Mouse (Mus musculus) hindbrain, embryonic 13.5 days (tissue): ENCODE results near the gene Rgl1. TPM values are rescaled to one million over a fixed set of nuclear protein-coding genes. Genes with fewer than 3 reads are reported as not detected.

Experiments
- ATAC-seq: fragments of 200-750 bp; cut with Nextera tagmentation; 2 replicates; pipeline ENCODE4 v1.8.0; 2017; ENCODE audit warnings: moderate TSS enrichment; ENCODE audit not compliant: low FRiP score
- H3K27ac ChIP-seq: fragments of 300-500 bp; sonication (generic); 2 replicates; pipeline ENCODE4 v1.5.1; 2015; ENCODE audit warnings: inconsistent platforms, mild to moderate bottlenecking, moderate library complexity
- H3K27me3 ChIP-seq: fragments of 300-500 bp; sonication (generic); 2 replicates; pipeline ENCODE4 v1.6.1; 2015; ENCODE audit warnings: mild to moderate bottlenecking, inconsistent platforms
- H3K36me3 ChIP-seq: fragments of 300-500 bp; sonication (generic); 2 replicates; pipeline ENCODE4 v1.6.1; 2015; ENCODE audit warnings: mild to moderate bottlenecking, inconsistent platforms
- H3K4me1 ChIP-seq: fragments of 300-500 bp; sonication (generic); replicated peaks from 2 replicates; pipeline ENCODE4 v1.6.1; 2015; ENCODE audit warnings: inconsistent platforms
- H3K4me2 ChIP-seq: fragments of 300-500 bp; sonication (generic); 2 replicates; pipeline ENCODE4 v1.6.1; 2015; ENCODE audit warnings: inconsistent platforms, mild to moderate bottlenecking, moderate library complexity
- H3K4me3 ChIP-seq: fragments of 300-500 bp; sonication (generic); 2 replicates; pipeline ENCODE4 v1.5.1; 2015; ENCODE audit warnings: mild to moderate bottlenecking, inconsistent platforms
- H3K9ac ChIP-seq: fragments of 300-500 bp; sonication (generic); 2 replicates; pipeline ENCODE4 v1.6.1; 2015; ENCODE audit warnings: mild to moderate bottlenecking, inconsistent platforms
- H3K9me3 ChIP-seq: fragments of 300-500 bp; sonication (generic); 2 replicates; pipeline ENCODE4 v1.6.1; 2016; ENCODE audit warnings: inconsistent platforms
- WGBS: fragments of 180-500 bp; shearing (Covaris S2); methylation state at CpG from one replicate; pipeline ENCODE4 v1.1.7; 2015; 5-methylcytosine and 5-hydroxymethylcytosine counted together
- polyA plus RNA-seq: library from polyadenylated mRNA; unstranded; fragments of >200 nt; fragmentation: Nextera tagmentation; extraction: Ambion mirVana; gene quantifications from 2 replicates; pipeline ENCODE4 v1.2.1, GENCODE M21; 2015

Gene Rgl1
- polyA plus RNA-seq, 1 experiment from 2014 or later: 19.8 TPM

- ATAC-seq: no peak
Measured at GRCm38 (mm10) chr1:152697341-152697740, 68.8 kb downstream of the Rgl1 start.

GRCm38 (mm10) chr1:152695491-152695890 lies 70.7 kb downstream of the Rgl1 start:
- H3K4me3 ChIP-seq: no peak overlapping the region
- WGBS: 44% methylated on average over 9 of the region's 9 CpGs

More at GRCm38 (mm10) chr1:152697341-152697740, 68.8 kb downstream of the Rgl1 start:
- no peak overlapping the region for H3K4me2 ChIP-seq
- H3K36me3 ChIP-seq: no peaks in the 10 kb centered on the region
- 78% methylated on average over 3 of the region's 3 CpGs for WGBS
- H3K9me3 ChIP-seq: no peaks in the 10 kb centered on the region
- no peak overlapping the region for H3K27ac ChIP-seq
- no peak overlapping the region for H3K9ac ChIP-seq
- no peak overlapping the region for H3K4me3 ChIP-seq
- H3K4me1 ChIP-seq: 0 out of 2 replicates have a peak, but pooled peaks cover 4% of the 10 kb centered on the region
- H3K27me3 ChIP-seq: no peaks in the 10 kb centered on the region

GRCm38 (mm10) chr1:152689968-152690367 lies 76.2 kb downstream of the Rgl1 start:
- WGBS: 89% methylated on average over 4 of the region's 4 CpGs

More at GRCm38 (mm10) chr1:152695491-152695890, 70.7 kb downstream of the Rgl1 start:
- Histone ChIP-seq H3K4me2 (no peak overlapping the region), H3K9me3 (no peaks in the 10 kb centered on the region), H3K4me1 (0 out of 2 replicates have a peak, but pooled peaks cover 4% of the 10 kb centered on the region), H3K27ac (no peak overlapping the region), H3K9ac (no peak overlapping the region), H3K36me3 (no peaks in the 10 kb centered on the region), H3K27me3 (no peaks in the 10 kb centered on the region)
- ATAC-seq: no peak

GRCm38 (mm10) chr1:152687733-152688181 lies 78.4 kb downstream of the Rgl1 start:
- H3K9ac ChIP-seq: 0 out of 2 replicates have a peak overlapping the region, but pooled peaks have one; percentile 19
- no peaks in the 10 kb centered on the region for H3K9me3 ChIP-seq
- no peaks in the 10 kb centered on the region for H3K36me3 ChIP-seq
- no peak overlapping the region for H3K4me2 ChIP-seq
- H3K4me1 ChIP-seq: peaks cover 15% of the 10 kb centered on the region
- WGBS: 25% methylated on average over 8 of the region's 8 CpGs
- ATAC-seq: peak; percentile 52; the same call in 1 of the 2 replicates
- H3K4me3 ChIP-seq: no peak overlapping the region
- peak overlapping the region; percentile 48; the same call in 1 of the 2 replicates for H3K27ac ChIP-seq
- H3K27me3 ChIP-seq: no peaks in the 10 kb centered on the region

More at GRCm38 (mm10) chr1:152689968-152690367, 76.2 kb downstream of the Rgl1 start:
- H3K4me2 ChIP-seq: no peak overlapping the region
- H3K9ac ChIP-seq: no peak overlapping the region
- H3K27ac ChIP-seq: no peak overlapping the region
- H3K9me3 ChIP-seq: no peaks in the 10 kb centered on the region
- H3K4me1 ChIP-seq: peaks cover 14% of the 10 kb centered on the region
- no peak for ATAC-seq
- no peaks in the 10 kb centered on the region for H3K27me3 ChIP-seq
- H3K36me3 ChIP-seq: no peaks in the 10 kb centered on the region
- no peak overlapping the region for H3K4me3 ChIP-seq

GRCm38 (mm10) chr1:152687099-152687730 lies 78.9 kb downstream of the Rgl1 start:
- 0 out of 2 replicates have a peak overlapping the region, but pooled peaks have one; percentile 19 for H3K9ac ChIP-seq
- no peak overlapping the region for H3K4me2 ChIP-seq
- no peaks in the 10 kb centered on the region for H3K36me3 ChIP-seq
- no peaks in the 10 kb centered on the region for H3K9me3 ChIP-seq
- H3K4me3 ChIP-seq: no peak overlapping the region
- peak; percentile 46; the same call in 1 of the 2 replicates for ATAC-seq
- no peaks in the 10 kb centered on the region for H3K27me3 ChIP-seq
- peak overlapping the region; percentile 48 for H3K27ac ChIP-seq
- H3K4me1 ChIP-seq: peaks cover 19% of the 10 kb centered on the region
- WGBS: 15% methylated on average over 6 of the region's 6 CpGs

- Histone ChIP-seq H3K9ac (no peak overlapping the region), H3K4me2 (no peak overlapping the region), H3K4me1 (peaks cover 23% of the 10 kb centered on the region), H3K4me3 (no peak overlapping the region), H3K9me3 (no peaks in the 10 kb centered on the region), H3K27me3 (no peaks in the 10 kb centered on the region), H3K27ac (no peak overlapping the region), H3K36me3 (no peaks in the 10 kb centered on the region)
- 77% methylated on average over 3 of the region's 3 CpGs for WGBS
- ATAC-seq: no peak
Measured at GRCm38 (mm10) chr1:152685531-152685930, 80.6 kb downstream of the Rgl1 start.

- H3K4me2 ChIP-seq: no peak overlapping the region
- H3K9ac ChIP-seq: no peak overlapping the region
- H3K4me1 ChIP-seq: peaks cover 15% of the 10 kb centered on the region
- 0 out of 2 replicates have a peak, but pooled peaks have one; percentile 28 for ATAC-seq
- H3K27ac ChIP-seq: no peak overlapping the region
- 73% methylated on average over 11 of the region's 11 CpGs for WGBS
- H3K9me3 ChIP-seq: no peaks in the 10 kb centered on the region
- H3K36me3 ChIP-seq: no peaks in the 10 kb centered on the region
- no peaks in the 10 kb centered on the region for H3K27me3 ChIP-seq
- no peak overlapping the region for H3K4me3 ChIP-seq
Measured at GRCm38 (mm10) chr1:152682368-152683194, 83.6 kb downstream of the Rgl1 start.

- Histone ChIP-seq H3K36me3 (no peaks in the 10 kb centered on the region), H3K4me3 (no peak overlapping the region), H3K4me1 (peaks cover 9% of the 10 kb centered on the region), H3K4me2 (no peak overlapping the region), H3K27me3 (no peaks in the 10 kb centered on the region), H3K27ac (no peak overlapping the region), H3K9me3 (no peaks in the 10 kb centered on the region), H3K9ac (no peak overlapping the region)
- ATAC-seq: no peak
- WGBS: 74% methylated on average over 6 of the region's 6 CpGs
Measured at GRCm38 (mm10) chr1:152681676-152682367, 84.3 kb downstream of the Rgl1 start.

GRCm38 (mm10) chr1:152681116-152681515 lies 85.0 kb downstream of the Rgl1 start:
- no peak for ATAC-seq
- H3K9me3 ChIP-seq: no peaks in the 10 kb centered on the region
- WGBS: 60% methylated on average over 8 of the region's 8 CpGs
- no peaks in the 10 kb centered on the region for H3K27me3 ChIP-seq
- H3K4me2 ChIP-seq: no peak overlapping the region
- no peaks in the 10 kb centered on the region for H3K36me3 ChIP-seq
- H3K4me1 ChIP-seq: peaks cover 13% of the 10 kb centered on the region
- H3K27ac ChIP-seq: no peak overlapping the region
- H3K4me3 ChIP-seq: no peak overlapping the region
- no peak overlapping the region for H3K9ac ChIP-seq

- WGBS: 50% methylated on average over 5 of the region's 5 CpGs
- Histone ChIP-seq H3K27me3 (no peaks in the 10 kb centered on the region), H3K4me3 (no peak overlapping the region), H3K27ac (no peak overlapping the region), H3K4me1 (peaks cover 13% of the 10 kb centered on the region), H3K9ac (no peak overlapping the region), H3K36me3 (no peaks in the 10 kb centered on the region), H3K9me3 (no peaks in the 10 kb centered on the region), H3K4me2 (no peak overlapping the region)
- ATAC-seq: no peak
Measured at GRCm38 (mm10) chr1:152678451-152678850, 87.7 kb downstream of the Rgl1 start.

GRCm38 (mm10) chr1:152677482-152678211 lies 88.5 kb downstream of the Rgl1 start:
- no peaks in the 10 kb centered on the region for H3K9me3 ChIP-seq
- H3K9ac ChIP-seq: no peak overlapping the region
- H3K4me3 ChIP-seq: no peak overlapping the region
- H3K36me3 ChIP-seq: no peaks in the 10 kb centered on the region
- WGBS: 79% methylated on average over 12 of the region's 12 CpGs
- ATAC-seq: no peak
- peaks cover 10% of the 10 kb centered on the region for H3K4me1 ChIP-seq
- H3K4me2 ChIP-seq: no peak overlapping the region
- no peaks in the 10 kb centered on the region for H3K27me3 ChIP-seq
- H3K27ac ChIP-seq: no peak overlapping the region
